Mouse (Mus musculus) lung, postnatal 4 days (tissue): ENCODE results near the gene Abr.
A peak's percentile ranks its signal among the peaks of the same experiment; 100 is the strongest.

Experiments used
- DNase-seq, 2 experiments: peaks; one replicate each; pipeline ENCODE4 v3.0.0; 2021

Gene Abr

GRCm38 (mm10) chr11:76489407-76489806, 132.7 kb downstream of the Abr start:
- DNase-seq = no peak

- peak in 1 of 2 experiments; percentile 45 for DNase-seq
Measured at GRCm38 (mm10) chr11:76487024-76487423, 135.1 kb downstream of the Abr start.

GRCm38 (mm10) chr11:76484033-76484432, 138.1 kb downstream of the Abr start:
- DNase-seq = no peak

- DNase-seq = no peak
Measured at GRCm38 (mm10) chr11:76483171-76483727, 138.9 kb downstream of the Abr start.

GRCm38 (mm10) chr11:76482697-76483096, 139.4 kb downstream of the Abr start:
- no peak for DNase-seq

- peak in 1 of 2 experiments; percentile 48 for DNase-seq
Measured at GRCm38 (mm10) chr11:76482183-76482582, 139.9 kb downstream of the Abr start.

GRCm38 (mm10) chr11:76479729-76480128, 142.4 kb downstream of the Abr start:
- peak; percentile 35 to 47 for DNase-seq

- no peak for DNase-seq
Measured at GRCm38 (mm10) chr11:76478676-76479655, 143.1 kb downstream of the Abr start.

GRCm38 (mm10) chr11:76477095-76477525, 145.0 kb downstream of the Abr start:
- DNase-seq = no peak

- no peak for DNase-seq
Measured at GRCm38 (mm10) chr11:76476376-76477094, 145.6 kb downstream of the Abr start.

GRCm38 (mm10) chr11:76472617-76473016, 149.5 kb downstream of the Abr start:
- no peak for DNase-seq

- peak; percentile 48 to 74 for DNase-seq
Measured at GRCm38 (mm10) chr11:76469311-76469998, 152.7 kb downstream of the Abr start.

- DNase-seq = peak; percentile 65 to 80
Measured at GRCm38 (mm10) chr11:76468347-76468746, 153.8 kb downstream of the Abr start.

GRCm38 (mm10) chr11:76467487-76468005, 154.6 kb downstream of the Abr start:
- DNase-seq = no peak

- no peak for DNase-seq
Measured at GRCm38 (mm10) chr11:76467073-76467472, 155.0 kb downstream of the Abr start.

- DNase-seq = no peak
Measured at GRCm38 (mm10) chr11:76465879-76466278, 156.2 kb downstream of the Abr start.

- no peak for DNase-seq
Measured at GRCm38 (mm10) chr11:76461696-76462095, 160.4 kb downstream of the Abr start.

- DNase-seq = no peak
Measured at GRCm38 (mm10) chr11:76461201-76461600, 160.9 kb downstream of the Abr start.

GRCm38 (mm10) chr11:76459489-76459888, 162.6 kb downstream of the Abr start:
- DNase-seq = no peak

- peak in 1 of 2 experiments; percentile 15 for DNase-seq
Measured at GRCm38 (mm10) chr11:76458730-76459129, 163.4 kb downstream of the Abr start.

- no peak for DNase-seq
Measured at GRCm38 (mm10) chr11:76456897-76457296, 165.2 kb downstream of the Abr start.

GRCm38 (mm10) chr11:76456233-76456632, 165.9 kb downstream of the Abr start:
- peak; percentile 84 to 91 for DNase-seq
